Mouse (Mus musculus): ENCODE data around the gene Lonrf2.

Gene Lonrf2

GRCm38 (mm10) chr1:38836477-38836872 lies at the start of gene Lonrf2:
TSS of gene Lonrf2 (minus strand) at chr1:38836711.
- no peak for DNase-seq (ENCODE audit: low spot score)

GRCm38 (mm10) chr1:38885956-38886355 lies 49.4 kb upstream of the Lonrf2 start:
- no peak for DNase-seq (ENCODE audit: low spot score)

- no peak for DNase-seq (ENCODE audit: low spot score)
Measured at GRCm38 (mm10) chr1:38883766-38884165, 47.3 kb upstream of the Lonrf2 start.

DNA sequence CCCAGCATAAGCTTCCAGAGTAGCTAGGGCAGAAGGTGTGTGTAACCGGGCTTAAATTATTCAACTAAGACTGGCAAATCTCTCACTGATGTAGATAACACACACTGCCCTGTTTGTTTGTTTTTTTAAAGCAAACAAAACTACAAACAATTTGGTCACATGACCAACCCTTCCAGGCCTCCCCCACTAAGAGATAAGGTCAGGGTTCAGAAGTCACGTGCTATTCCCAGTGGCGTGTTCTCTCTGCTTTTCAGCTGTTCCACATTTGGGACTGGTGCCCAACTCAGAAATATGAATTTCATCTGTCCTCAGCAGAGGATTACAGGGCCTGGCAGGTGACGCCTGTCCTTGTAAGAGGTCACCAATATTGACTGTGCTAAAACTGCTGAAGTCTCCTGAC lies 46.2 kb upstream of the Lonrf2 start:
- no peak for DNase-seq (ENCODE audit: low spot score)

GRCm38 (mm10) chr1:38881366-38881765 lies 44.9 kb upstream of the Lonrf2 start:
- no peak for DNase-seq (ENCODE audit: low spot score)

GRCm38 (mm10) chr1:38876671-38877382 lies 40.3 kb upstream of the Lonrf2 start:
- no peak for DNase-seq (ENCODE audit: low spot score)

GRCm38 (mm10) chr1:38873911-38874310 lies 37.4 kb upstream of the Lonrf2 start:
- DNase-seq (ENCODE audit: low spot score), result no peak

GRCm38 (mm10) chr1:38871834-38872233 lies 35.3 kb upstream of the Lonrf2 start:
- no peak for DNase-seq (ENCODE audit: low spot score)

- DNase-seq (ENCODE audit: low spot score), result no peak
Measured at GRCm38 (mm10) chr1:38869398-38870195, 33.1 kb upstream of the Lonrf2 start.

DNA sequence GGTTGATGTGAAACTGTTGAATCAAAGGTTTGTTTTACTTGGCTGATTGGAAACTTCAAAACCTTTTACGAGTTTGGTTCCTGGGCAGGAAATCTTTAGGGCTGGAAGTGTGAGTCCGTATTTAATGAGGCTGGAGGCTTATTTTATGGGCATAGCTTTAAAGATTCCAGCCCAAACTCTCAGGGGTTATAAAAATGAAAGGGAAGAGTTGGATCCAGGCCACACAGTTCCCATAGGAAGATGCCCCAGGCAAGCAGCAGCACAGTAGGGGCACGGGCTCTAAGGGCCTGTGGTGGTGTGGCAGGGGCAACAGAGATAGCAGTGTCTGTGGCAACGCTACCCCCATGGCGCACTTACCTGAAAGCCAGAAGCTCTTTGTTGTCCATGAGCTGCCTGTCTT lies 29.7 kb upstream of the Lonrf2 start:
- no peak for DNase-seq (ENCODE audit: low spot score)

GRCm38 (mm10) chr1:38864341-38864740 lies 27.8 kb upstream of the Lonrf2 start:
- DNase-seq (ENCODE audit: low spot score), result no peak

DNA sequence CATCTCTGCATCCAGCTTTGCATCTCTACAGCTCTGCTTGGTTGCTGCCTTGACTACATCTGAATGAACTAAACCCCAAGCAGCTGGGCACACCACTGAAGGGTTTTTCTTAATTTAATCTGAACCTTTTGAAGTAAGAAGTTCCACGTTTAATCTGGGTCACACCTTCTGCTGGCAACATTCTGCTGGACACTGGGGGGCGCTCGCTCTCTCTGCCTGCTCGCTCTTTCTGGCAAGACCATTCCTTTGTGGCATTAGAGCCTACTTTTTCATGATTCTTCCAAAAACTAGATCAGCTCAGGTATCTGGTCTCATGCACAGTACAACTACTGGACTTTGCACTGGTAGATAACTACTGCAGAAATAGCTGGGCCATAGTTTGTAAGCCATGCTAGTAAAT lies 25.7 kb upstream of the Lonrf2 start:
- DNase-seq (ENCODE audit: low spot score), result no peak

- no peak for DNase-seq (ENCODE audit: low spot score)
Measured at GRCm38 (mm10) chr1:38860867-38861524, 24.5 kb upstream of the Lonrf2 start.

DNA sequence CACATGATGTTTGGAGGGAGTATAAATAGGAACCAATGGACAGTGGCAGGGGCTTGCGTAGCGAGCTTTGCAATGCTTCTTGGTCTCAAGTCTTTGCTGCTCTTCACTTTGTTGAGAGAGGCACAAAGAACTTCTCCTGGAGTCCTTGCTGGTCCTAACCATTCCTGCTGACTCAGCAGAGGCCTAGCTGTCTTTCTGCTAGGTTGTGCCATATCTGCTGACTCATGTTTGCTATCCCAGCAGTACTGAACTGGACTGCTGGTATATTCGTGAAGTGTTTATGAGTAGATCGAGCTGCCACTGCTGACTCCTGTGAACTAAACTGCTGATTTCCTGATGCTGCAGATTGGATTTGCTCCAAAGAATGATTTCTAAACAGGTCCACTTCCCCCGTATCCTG lies 23.7 kb upstream of the Lonrf2 start:
- DNase-seq (ENCODE audit: low spot score), result no peak

DNA sequence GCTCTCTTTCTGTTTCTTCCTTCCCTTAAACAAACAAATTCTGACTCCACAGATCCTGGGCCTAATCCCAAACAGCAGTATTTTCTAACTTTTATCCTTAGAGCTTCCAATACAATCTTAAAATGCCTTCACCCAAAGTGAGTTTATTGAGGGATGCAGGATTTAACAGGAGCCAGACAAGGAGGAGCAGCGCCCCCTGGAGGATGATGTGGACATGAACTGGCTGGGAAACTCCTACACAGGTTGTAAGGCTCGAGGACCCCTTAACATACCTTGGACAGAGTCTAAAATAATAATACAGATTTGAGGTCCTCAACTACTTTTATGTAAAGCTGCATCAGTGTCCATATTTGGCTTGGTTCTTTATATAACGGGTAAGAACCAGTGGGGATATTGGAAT lies 19.7 kb upstream of the Lonrf2 start:
- no peak for DNase-seq (ENCODE audit: low spot score)

DNA sequence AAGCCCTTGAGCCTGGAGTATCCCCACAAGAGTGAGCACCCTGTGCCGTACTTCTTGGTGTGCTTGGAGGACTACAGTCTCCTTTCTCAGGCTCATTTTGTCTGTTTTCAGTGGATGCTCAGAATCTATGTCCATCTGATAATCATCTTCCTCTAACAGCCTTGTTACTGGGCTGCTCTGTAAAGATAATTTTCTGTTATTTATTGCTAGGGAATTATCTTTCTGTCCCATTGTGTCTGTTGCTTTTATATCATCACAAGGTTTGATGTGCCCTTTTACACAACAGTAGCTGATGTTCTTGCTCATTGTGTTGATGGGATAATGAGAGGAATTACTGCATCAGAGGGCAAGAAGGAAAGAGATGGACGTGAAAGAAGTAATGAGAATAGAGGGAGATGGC lies 15.7 kb upstream of the Lonrf2 start:
- no peak for DNase-seq (ENCODE audit: low spot score)

- DNase-seq (ENCODE audit: low spot score), result no peak
Measured at GRCm38 (mm10) chr1:38850650-38851049, 14.1 kb upstream of the Lonrf2 start.

DNA sequence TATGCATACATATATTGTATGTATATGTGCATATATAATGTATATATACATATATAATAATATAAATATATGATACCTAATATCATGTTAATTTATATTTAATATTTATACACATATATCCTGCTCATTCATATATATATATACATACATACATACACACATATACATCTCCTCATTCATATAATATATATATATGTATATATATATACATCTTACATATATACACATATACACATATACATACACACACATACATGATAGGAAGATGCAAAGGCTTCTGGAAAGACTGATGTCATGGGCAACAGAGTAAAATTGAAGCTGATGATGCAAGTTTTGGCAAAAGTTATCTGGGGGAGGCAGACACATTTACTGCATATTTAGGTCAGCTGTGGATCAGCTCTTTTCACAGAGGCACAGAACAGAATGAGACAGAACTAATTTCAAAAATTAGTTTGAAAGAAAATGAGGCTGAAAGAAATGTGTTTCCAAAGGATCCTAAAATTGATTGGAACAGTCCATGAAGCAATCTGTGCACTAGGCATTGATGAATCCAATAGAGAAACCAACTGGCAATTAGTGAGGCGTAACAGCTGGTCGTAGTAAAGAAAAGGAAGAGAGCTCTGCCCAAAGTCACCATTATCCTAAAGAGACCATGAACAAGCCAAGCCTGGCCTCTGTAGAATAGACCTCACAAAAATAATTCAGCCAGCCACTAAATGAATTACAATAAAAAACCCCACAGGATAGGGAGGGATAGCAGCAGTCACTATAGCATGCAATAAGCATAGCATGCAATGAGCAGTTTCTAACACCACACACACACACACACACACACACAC lies 12.2 kb upstream of the Lonrf2 start:
- no peak for DNase-seq (ENCODE audit: low spot score)

GRCm38 (mm10) chr1:38847975-38848374 lies 11.5 kb upstream of the Lonrf2 start:
- DNase-seq (ENCODE audit: low spot score), result peak; percentile 39

GRCm38 (mm10) chr1:38843275-38843674 lies 6.8 kb upstream of the Lonrf2 start:
- DNase-seq (ENCODE audit: low spot score), result no peak

DNA sequence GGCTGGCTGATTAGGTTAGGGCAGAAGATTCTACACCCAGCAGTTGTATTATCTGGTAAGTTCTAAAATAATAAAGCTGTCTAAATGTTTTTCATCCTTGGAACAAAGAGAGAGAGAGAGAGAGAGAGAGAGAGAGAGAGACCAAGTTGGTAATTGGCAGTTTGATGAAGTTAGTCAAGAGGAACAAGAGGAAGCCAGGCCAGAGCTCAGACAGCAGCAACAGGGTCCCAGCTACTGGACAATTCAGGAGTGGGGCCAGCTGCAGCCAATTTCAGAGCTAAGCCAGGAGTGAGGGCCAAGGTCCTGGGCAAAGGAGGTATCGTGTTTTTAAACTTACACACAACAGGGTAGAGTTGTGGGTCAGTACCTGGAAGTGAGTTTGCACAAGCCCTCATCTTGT lies 6.3 kb upstream of the Lonrf2 start:
- no peak for DNase-seq (ENCODE audit: low spot score)

DNA sequence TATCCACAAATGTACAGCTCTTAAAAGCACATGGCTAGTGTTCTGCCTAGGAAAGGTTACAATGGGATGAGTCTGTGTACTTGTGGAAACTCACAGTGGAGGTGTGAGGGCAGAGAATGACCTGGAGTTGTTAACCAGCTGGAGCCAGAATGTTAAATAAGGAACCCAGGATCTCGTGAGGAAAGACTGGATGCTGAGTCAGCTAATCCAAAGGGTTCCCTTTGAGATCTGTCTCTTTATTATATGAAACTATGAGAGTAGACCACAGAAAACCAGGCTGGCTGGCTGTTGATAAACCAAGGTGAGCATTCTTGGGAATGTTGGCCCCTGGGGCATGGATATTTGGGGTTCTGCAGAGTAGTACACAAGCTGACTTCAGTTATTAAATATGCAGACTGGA lies 3.4 kb upstream of the Lonrf2 start:
- no peak for DNase-seq (ENCODE audit: low spot score)

All from ovary, adult 18-20 months (tissue).